In the genomic region with DNA sequence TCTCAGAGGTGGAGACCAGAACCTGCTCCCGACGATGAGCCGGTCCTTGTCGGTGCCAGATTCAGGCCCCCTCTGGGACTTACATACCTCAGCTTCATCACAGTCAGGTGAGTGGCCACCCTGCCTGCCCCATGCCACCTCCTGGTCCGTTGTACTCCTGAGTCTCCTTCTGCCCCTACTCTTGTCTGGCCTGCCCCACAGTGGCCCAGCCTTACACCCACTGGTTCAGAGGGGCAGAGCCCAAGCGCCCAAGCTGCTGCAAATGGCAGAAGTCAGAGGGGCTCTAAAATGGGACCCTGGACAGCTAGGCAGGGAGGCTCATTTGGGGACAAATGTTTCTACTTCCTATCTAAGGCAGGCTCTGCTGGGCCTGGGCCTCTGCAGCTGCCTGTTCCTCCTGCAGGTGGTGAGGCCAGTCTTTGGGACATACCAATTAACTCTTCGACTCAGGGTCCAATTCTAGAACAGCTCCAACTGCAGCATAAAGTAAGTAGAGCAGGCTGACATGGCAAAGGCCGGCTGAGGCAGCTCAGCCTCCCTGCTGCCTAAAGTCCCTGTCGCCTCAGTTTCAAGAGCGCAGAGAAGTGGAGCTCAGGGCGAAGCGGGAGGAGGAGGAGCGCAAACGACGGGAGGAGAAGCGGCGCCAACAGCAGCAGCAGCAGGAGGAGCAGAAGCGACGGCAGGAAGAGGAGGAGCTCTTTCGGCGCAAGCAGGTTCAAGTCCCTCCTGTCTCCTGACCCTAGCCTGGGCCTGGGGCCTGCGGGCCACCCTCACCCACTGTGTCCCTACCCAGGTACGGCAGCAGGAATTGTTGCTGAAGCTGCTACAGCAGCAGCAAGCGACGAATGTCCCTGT, we compare ENCODE assay signal across 19 mouse cellular contexts. TPM values are rescaled to one million over a fixed set of nuclear protein-coding genes. Genes with fewer than 3 reads are reported as not detected.
A peak's percentile ranks its signal among the peaks of the same experiment; 100 is the strongest.
DNase-seq lines count a peak whose midpoint lies in the region; ATAC-seq and TF ChIP-seq lines count a peak whose summit lies in the region.
"Had no signal": no experiment of that assay in that cellular context is flagged by ENCODE, and none has a peak within 500 bp of the region (broad histone marks: within the 10 kb centered on the region; RNA-seq: fewer than 3 reads in every experiment).

No protein-coding gene starts in this region.

- TF ChIP-seq POLR2A in olfactory bulb, adult 2 months (IDR thresholded peaks at IDR 0.05; ENCODE audit: insufficient read depth, low read depth, low read length): no peak

- H3K4me2 ChIP-seq in midbrain, embryonic 13.5 days (replicated peaks): no peak overlapping the region
- H3K4me2 ChIP-seq in midbrain, embryonic 14.5 days (ENCODE audit: low read length): no peak overlapping the region
- H3K4me2 ChIP-seq: liver, embryonic 13.5 days; stomach, embryonic 15.5 days had no signal

- no peak for TF ChIP-seq CTCF in olfactory bulb, adult 2 months (IDR thresholded peaks at IDR 0.05; ENCODE audit: insufficient read depth, low read depth, low read length)

- H3K4me3 ChIP-seq in midbrain, embryonic 13.5 days (replicated peaks): no peak overlapping the region
- no peak overlapping the region for H3K4me3 ChIP-seq in midbrain, embryonic 14.5 days (replicated peaks; ENCODE audit: low read depth, low read length)
- no peak overlapping the region for H3K4me3 ChIP-seq in olfactory bulb, adult 2 months (ENCODE audit: insufficient read depth, low read depth, low read length)
- H3K4me3 ChIP-seq: liver, embryonic 13.5 days; stomach, embryonic 15.5 days had no signal

- H3K4me1 ChIP-seq in midbrain, embryonic 13.5 days (replicated peaks): peaks cover 32% of the 10 kb centered on the region
- no peaks in the 10 kb centered on the region; the same call in 1 of the 2 replicates for H3K4me1 ChIP-seq in midbrain, embryonic 14.5 days (ENCODE audit: control insufficient read depth, insufficient read depth, low read length)
- peaks cover 57% of the 10 kb centered on the region for H3K4me1 ChIP-seq in olfactory bulb, adult 2 months (ENCODE audit: control insufficient read depth, insufficient read depth, low read length)

- H3K27ac ChIP-seq in midbrain, embryonic 13.5 days: peak overlapping the region; percentile 7
- no peak overlapping the region for H3K27ac ChIP-seq in midbrain, embryonic 14.5 days (replicated peaks; ENCODE audit: low read depth, low read length)
- peak overlapping the region; percentile 81; the same call in 1 of the 2 replicates for H3K27ac ChIP-seq in olfactory bulb, adult 2 months (ENCODE audit: insufficient read depth, low read depth, low read length)
- H3K27ac ChIP-seq: kidney, postnatal 0 days; stomach, embryonic 15.5 days had no signal

- no peak overlapping the region for H3K9ac ChIP-seq in midbrain, embryonic 13.5 days (replicated peaks)
- no peak overlapping the region for H3K9ac ChIP-seq in midbrain, embryonic 14.5 days (replicated peaks; ENCODE audit: low read length)
- H3K9ac ChIP-seq: liver, embryonic 13.5 days; stomach, embryonic 15.5 days had no signal

- no peaks in the 10 kb centered on the region for H3K9me3 ChIP-seq in midbrain, embryonic 13.5 days
- no peaks in the 10 kb centered on the region for H3K9me3 ChIP-seq in midbrain, embryonic 14.5 days (ENCODE audit: control insufficient read depth, low read length)
- H3K9me3 ChIP-seq: liver, embryonic 13.5 days; stomach, embryonic 15.5 days had no signal

- ATAC-seq in midbrain, embryonic 13.5 days: no peak
- no peak for ATAC-seq in midbrain, embryonic 14.5 days (ENCODE audit: low FRiP score, low TSS enrichment)
- no peak for ATAC-seq in granulocyte monocyte progenitor cell, adult 5-6 weeks (replicated peaks; ENCODE audit: poor library complexity, severe bottlenecking)
- ATAC-seq: inflammation-experienced regulatory T-cells, adult 6 months had no signal

- H3K36me3 ChIP-seq in midbrain, embryonic 13.5 days: peaks cover 99% of the 10 kb centered on the region
- H3K36me3 ChIP-seq in midbrain, embryonic 14.5 days (ENCODE audit: control insufficient read depth, insufficient read depth, low read length): peaks cover 99% of the 10 kb centered on the region

- DNase-seq in heart, adult 11 months: peak; percentile 92
- DNase-seq in heart, adult 9 months (ENCODE audit: low spot score in 2 of 2): no peak
- no peak for DNase-seq in midbrain, embryonic 14.5 days
- peak; percentile 71 for DNase-seq in brain, adult 2 months (ENCODE audit: low read depth, low spot score)
- DNase-seq: adrenal gland, postnatal 14 days; liver, embryonic 13.5 days; lung, postnatal 10 days; thymus, postnatal 36 days had no signal

- no peaks in the 10 kb centered on the region for H3K27me3 ChIP-seq in midbrain, embryonic 13.5 days
- H3K27me3 ChIP-seq in midbrain, embryonic 14.5 days (ENCODE audit: control insufficient read depth, insufficient read depth, low read length): no peaks in the 10 kb centered on the region
- H3K27me3 ChIP-seq: liver, embryonic 13.5 days; stomach, embryonic 15.5 days had no signal

- WGBS in midbrain, embryonic 13.5 days: 82% methylated on average over 25 of the region's 25 CpGs
- 87% methylated on average over 25 of the region's 25 CpGs for WGBS in midbrain, embryonic 14.5 days
- WGBS in olfactory bulb, adult 2 months: 56% methylated on average over 25 of the region's 25 CpGs

RNA-seq across cellular contexts. Expression of a gene that starts 5.3 kb away (rescaled TPM):
- 19.6 and 20.5 TPM in 2 replicates for polyA plus RNA-seq in midbrain, embryonic 13.5 days (2015; fragmentation: Nextera tagmentation; extraction: Ambion mirVana)
- 17.0 and 23.5 TPM in 2 replicates for polyA plus RNA-seq in midbrain, embryonic 14.5 days (2014; fragmentation: Nextera tagmentation; extraction: Ambion mirVana)
- not detected in 2 replicates for polyA plus RNA-seq in olfactory bulb, adult 2 months (2012; ENCODE audit: insufficient read depth, insufficient read length, low replicate concordance, missing spikeins)
- 21.0 and 21.7 TPM in 2 replicates for total RNA-seq in granulocyte monocyte progenitor cell, adult 5-6 weeks (2014; fragmentation: Nextera tagmentation)
- 5.2 and 7.7 TPM in 2 replicates for total RNA-seq in granulocyte monocyte progenitor cell, adult 5-6 weeks (2017)

RNA-seq across cellular contexts. Expression of a gene that starts 9.4 kb away (rescaled TPM):
- not detected in 2 replicates for polyA plus RNA-seq in midbrain, embryonic 13.5 days (2015; fragmentation: Nextera tagmentation; extraction: Ambion mirVana)
- not detected in 2 replicates for polyA plus RNA-seq in midbrain, embryonic 14.5 days (2014; fragmentation: Nextera tagmentation; extraction: Ambion mirVana)
- not detected in 2 replicates for polyA plus RNA-seq in olfactory bulb, adult 2 months (2012; ENCODE audit: insufficient read depth, insufficient read length, low replicate concordance, missing spikeins)
- not detected in 2 replicates for total RNA-seq in granulocyte monocyte progenitor cell, adult 5-6 weeks (2014; fragmentation: Nextera tagmentation)
- not detected in 2 replicates for total RNA-seq in granulocyte monocyte progenitor cell, adult 5-6 weeks (2017)
- total RNA-seq: adrenal gland, postnatal 14 days; heart, adult 18-20 months; layer of hippocampus, postnatal 10 days; left cerebral cortex, postnatal 25 days had no signal
- polyA plus RNA-seq: embryonic facial prominence, embryonic 14.5 days; heart, postnatal 0 days; inflammation-experienced regulatory T-cells, adult 6 months; kidney, postnatal 0 days; stomach, embryonic 15.5 days had no signal

RNA-seq across cellular contexts. Expression of a gene that starts 9.7 kb away (rescaled TPM):
- polyA plus RNA-seq in midbrain, embryonic 13.5 days (2015; fragmentation: Nextera tagmentation; extraction: Ambion mirVana): 520 and 545 TPM in 2 replicates
- polyA plus RNA-seq in midbrain, embryonic 14.5 days (2014; fragmentation: Nextera tagmentation; extraction: Ambion mirVana): 633 and 757 TPM in 2 replicates
- polyA plus RNA-seq in olfactory bulb, adult 2 months (2012; ENCODE audit: insufficient read depth, insufficient read length, low replicate concordance, missing spikeins): not detected in 2 replicates
- 335 and 473 TPM in 2 replicates for total RNA-seq in granulocyte monocyte progenitor cell, adult 5-6 weeks (2014; fragmentation: Nextera tagmentation)
- total RNA-seq in granulocyte monocyte progenitor cell, adult 5-6 weeks (2017): 226 and 299 TPM in 2 replicates

RNA-seq across cellular contexts. Expression of a gene that starts 21.3 kb away (rescaled TPM):
- polyA plus RNA-seq in midbrain, embryonic 13.5 days (2015; fragmentation: Nextera tagmentation; extraction: Ambion mirVana): 74.0 and 82.0 TPM in 2 replicates
- 83.7 and 103 TPM in 2 replicates for polyA plus RNA-seq in midbrain, embryonic 14.5 days (2014; fragmentation: Nextera tagmentation; extraction: Ambion mirVana)
- not detected in 2 replicates for polyA plus RNA-seq in olfactory bulb, adult 2 months (2012; ENCODE audit: insufficient read depth, insufficient read length, low replicate concordance, missing spikeins)
- total RNA-seq in granulocyte monocyte progenitor cell, adult 5-6 weeks (2014; fragmentation: Nextera tagmentation): 31.2 and 36.5 TPM in 2 replicates
- 18.3 and 28.9 TPM in 2 replicates for total RNA-seq in granulocyte monocyte progenitor cell, adult 5-6 weeks (2017)

RNA-seq across cellular contexts. Expression of a gene that starts 29.7 kb away (rescaled TPM):
- polyA plus RNA-seq in midbrain, embryonic 13.5 days (2015; fragmentation: Nextera tagmentation; extraction: Ambion mirVana): 231 and 235 TPM in 2 replicates
- polyA plus RNA-seq in midbrain, embryonic 14.5 days (2014; fragmentation: Nextera tagmentation; extraction: Ambion mirVana): 234 and 291 TPM in 2 replicates
- not detected in 2 replicates for polyA plus RNA-seq in olfactory bulb, adult 2 months (2012; ENCODE audit: insufficient read depth, insufficient read length, low replicate concordance, missing spikeins)
- not detected in 2 replicates for total RNA-seq in granulocyte monocyte progenitor cell, adult 5-6 weeks (2014; fragmentation: Nextera tagmentation)
- total RNA-seq in granulocyte monocyte progenitor cell, adult 5-6 weeks (2017): not detected in 2 replicates
- total RNA-seq: heart, adult 18-20 months had no signal
- polyA plus RNA-seq: heart, postnatal 0 days; inflammation-experienced regulatory T-cells, adult 6 months; kidney, postnatal 0 days had no signal

Comparison
In these comparisons a context has a peak if more than half of its experiments do, and no peak if none do; other contexts are left out.
1. DNase-seq: peak in heart, adult 11 months (single experiment) and brain, adult 2 months (single experiment); none in heart, adult 9 months (0 of 2) and midbrain, embryonic 14.5 days (single experiment).